Mouse (Mus musculus): Measurements from ENCODE around the gene Nap1l4.

- TF ChIP-seq POLR2A (IDR thresholded peaks at IDR 0.05; ENCODE audit: low read depth, low read length) (no peak), CTCF (IDR thresholded peaks at IDR 0.05; ENCODE audit: borderline replicate concordance, insufficient read depth, low read length) (peak; percentile 73)
These were observed 79.0 kb downstream of the Nap1l4 start for GRCm38 (mm10) chr7:143469946-143470345.

Measured in embryonic fibroblast, embryonic 13.5 days (primary cell).